Mouse (Mus musculus): ENCODE data around the gene Ddah1. TPM values are rescaled to one million over a fixed set of nuclear protein-coding genes. Genes with fewer than 3 reads are reported as not detected.
"Not testable (repeated sequence)": the region's sequence is repeated elsewhere in the genome, so short reads cannot be mapped to it uniquely, and the experiment has no call there.

Gene Ddah1
- total RNA-seq, 2 experiments from 2014 or later, result 2.4 TPM

DNA sequence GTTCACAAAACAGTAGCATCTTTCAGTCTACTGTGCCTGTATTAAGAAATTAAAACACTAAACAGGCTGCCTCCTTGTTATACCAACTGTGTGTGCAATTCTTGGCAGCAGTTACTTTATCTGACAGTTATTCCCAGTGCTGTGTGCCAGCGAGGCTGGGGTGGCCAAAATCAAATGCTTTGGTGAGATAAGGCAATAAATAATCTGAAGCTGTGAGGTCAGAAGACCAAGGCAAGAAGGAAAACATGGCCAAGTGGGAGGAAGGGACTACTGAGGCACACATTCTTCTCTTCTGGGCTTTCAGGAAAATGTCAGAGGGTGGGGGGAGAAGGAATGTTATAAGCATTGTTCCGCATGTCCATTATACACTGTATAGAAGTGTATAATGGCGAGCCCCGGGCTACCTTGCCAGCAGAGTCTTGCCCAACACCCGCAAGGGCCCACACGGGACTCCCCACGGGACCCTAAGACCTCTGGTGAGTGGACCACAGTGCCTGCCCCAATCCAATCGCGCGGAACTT lies 106.3 kb downstream of the Ddah1 start:
- DNase-seq, result peak; percentile 22 to 29

DNA sequence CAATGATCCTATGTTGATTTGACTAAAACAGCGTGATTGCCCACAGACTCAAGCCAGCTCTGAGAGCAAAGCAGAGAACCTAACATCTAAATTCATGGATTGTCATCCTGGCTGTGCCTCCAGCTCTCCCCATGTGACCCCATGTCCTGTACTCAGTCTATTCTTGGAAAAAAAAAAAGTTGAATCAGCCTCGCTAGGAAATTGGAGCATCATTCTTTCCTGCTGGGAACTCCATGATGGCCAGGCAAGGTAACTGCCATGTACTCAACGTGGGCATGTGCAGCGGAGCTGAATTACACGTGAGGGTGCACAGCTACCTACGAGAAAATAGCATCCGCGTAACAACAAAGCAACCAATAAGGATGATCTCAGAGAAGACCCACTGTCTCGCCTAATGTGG lies 114.2 kb downstream of the Ddah1 start:
- DNase-seq, result no peak

DNA sequence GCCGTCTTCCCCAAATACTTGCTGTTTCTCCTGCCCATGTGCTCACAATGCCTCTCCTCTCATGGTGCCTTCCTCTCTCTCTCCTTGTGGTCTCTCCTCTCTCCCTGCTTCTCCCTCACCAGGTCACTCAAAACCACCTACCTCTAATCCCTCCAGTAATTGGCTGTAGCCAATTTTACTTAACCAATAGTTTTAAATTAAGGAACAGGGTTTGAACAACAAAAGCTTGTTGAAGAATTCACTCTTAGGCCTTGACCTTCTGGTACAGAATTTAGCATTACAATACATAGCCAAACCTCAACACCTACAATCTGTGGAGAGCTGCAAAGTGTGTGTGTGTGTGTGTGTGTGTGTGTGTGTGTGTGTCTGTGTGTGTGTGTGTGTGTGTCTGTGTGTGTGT lies 114.8 kb downstream of the Ddah1 start:
- no peak for DNase-seq

DNA sequence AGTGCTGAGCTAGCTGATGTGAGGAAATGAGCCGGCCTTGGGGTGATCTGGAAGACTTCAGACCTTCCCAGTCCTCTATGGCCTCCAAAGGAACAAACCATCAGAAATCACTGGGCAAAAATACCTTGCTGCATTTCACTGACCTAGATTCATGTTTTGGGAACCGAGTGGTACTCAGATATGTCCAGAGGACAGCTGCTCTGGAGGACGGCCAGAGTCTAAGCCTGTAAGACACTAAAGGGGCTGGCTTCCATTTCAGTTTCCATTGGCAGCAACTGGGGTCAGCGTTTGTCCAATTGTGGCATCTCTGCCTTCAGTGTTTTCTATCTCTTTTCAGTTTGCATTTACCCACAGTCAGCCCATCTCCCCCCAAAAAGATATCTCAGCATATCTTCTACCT lies 115.7 kb downstream of the Ddah1 start:
- no peak for DNase-seq

DNA sequence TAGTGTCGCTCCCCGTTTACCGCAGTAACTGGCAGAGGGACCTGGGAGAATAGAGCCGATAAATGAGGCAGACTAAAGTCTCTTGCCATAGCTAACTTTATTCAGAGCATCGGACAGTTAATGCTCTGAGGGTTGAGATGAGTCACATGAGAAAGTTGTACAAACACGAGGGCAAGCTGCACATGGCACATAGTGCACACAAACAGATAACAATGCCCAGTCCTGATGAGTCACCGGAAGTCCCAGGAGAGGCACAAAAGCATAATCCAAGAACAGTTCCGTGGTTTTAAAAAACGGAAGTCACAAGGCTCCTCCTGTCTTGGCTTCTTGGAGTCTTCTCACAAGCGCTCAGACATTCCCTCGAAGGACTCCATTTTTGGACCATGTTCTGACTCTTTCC lies 117.6 kb downstream of the Ddah1 start:
- no peak for DNase-seq

DNA sequence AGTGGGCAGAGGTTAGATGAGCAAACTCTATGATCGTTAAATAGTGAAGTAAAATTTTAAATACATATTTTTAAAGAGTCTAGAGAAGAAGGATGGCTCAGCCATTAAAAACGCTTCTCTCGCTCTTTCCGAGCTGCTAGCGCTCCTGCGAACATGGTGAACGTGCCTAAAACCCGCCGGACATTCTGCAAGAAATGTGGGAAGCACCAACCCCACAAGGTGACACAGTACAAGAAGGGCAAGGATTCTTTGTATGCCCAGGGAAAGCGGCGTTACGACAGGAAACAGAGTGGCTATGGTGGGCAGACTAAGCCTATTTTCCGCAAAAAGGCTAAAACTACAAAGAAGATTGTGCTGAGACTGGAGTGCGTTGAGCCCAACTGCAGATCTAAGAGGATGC lies 120.4 kb downstream of the Ddah1 start:
- DNase-seq, result not testable (repeated sequence)

DNA sequence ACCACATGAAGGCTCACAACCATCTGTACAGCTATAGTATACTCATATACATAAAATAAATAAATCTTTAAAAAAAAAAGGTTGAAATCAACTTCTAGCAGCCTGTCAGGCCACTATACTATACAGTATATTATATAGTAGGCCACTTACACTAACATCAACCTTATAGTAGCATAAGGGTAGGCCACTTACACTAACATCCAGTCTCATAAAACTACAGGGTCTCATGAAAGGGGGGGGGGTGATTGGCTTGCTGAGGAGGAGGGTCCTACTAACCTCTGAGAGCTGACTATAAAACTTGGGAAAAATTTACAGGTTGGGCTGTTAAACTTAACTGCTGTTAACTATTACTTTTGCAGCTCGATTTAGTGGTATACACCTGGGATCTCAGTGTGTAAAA lies 121.9 kb downstream of the Ddah1 start:
- no peak for DNase-seq

DNA sequence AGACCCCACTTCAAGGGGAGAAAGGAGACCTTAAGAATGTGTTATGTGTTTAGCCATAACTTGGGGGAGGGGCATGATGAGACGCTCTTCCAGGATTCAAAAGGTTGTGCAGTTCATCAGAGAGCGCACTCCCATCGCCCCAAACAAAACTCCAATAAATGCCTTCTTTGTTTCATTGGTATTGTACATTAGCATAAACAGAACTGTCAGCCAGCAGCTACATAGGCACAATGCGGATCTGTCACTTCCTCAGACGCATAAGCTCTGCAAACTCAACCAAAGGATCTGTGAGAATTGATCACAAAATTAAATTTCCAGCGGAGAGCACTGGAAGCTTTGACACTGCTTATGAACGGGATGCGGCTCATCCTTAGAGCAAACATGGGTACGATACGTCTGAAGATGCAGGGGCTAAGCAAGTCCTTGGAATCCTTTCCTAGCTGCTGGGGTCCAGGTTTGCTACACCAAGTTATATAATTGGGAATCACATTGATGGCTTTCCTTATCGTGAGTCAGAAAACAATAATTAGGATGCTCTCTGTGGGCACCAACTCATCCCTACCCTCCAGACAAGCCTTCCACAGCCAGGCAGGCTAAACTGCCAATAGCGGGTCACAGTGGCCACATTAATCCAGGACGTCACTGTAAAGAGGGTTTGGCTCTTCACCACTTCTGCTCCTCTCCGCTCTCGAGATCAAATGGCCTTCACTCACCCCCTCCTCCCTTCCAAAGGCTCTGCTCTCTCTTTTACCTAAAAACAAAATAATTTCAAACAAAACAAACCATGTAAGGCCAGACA lies 123.8 kb downstream of the Ddah1 start:
- no peak for DNase-seq

DNA sequence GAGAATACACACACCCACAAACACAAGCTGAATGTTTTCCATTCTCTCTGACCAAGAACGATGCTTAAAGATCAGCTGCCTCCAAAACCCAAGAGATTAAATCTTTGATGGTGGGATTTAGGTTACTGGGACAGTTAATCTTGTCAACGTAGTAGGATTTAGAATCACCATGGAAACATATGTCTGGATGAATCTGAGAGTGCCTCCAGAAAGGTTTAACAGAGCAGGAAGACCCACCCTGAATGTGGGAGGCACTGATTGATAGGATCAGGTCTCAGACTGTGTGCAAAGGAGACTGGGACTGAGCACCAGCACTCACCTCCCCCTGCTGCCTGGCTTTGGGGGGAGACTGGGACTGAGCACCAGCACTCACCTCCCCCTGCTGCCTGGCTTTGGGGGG lies 124.8 kb downstream of the Ddah1 start:
- no peak for DNase-seq

DNA sequence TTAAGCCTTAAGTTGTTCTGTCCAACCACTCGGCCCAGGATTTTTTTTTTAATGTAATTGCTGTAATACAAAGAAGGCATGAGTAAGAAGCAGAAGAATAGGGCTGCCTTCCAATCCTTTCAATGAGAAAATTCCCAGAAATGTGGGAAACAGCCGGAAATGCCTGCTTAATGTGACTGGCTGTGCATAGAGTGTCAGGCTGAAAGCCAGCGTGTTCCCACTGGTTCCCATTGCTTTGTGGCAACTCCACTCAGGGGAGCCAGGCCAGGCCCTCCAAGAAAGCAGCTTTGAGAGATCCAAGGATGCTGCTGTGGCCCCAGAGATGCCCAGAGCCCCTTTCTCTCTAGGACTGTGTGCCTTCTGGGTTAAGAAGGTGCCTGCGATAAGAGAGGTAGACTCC lies 126.9 kb downstream of the Ddah1 start:
- DNase-seq, result no peak

DNA sequence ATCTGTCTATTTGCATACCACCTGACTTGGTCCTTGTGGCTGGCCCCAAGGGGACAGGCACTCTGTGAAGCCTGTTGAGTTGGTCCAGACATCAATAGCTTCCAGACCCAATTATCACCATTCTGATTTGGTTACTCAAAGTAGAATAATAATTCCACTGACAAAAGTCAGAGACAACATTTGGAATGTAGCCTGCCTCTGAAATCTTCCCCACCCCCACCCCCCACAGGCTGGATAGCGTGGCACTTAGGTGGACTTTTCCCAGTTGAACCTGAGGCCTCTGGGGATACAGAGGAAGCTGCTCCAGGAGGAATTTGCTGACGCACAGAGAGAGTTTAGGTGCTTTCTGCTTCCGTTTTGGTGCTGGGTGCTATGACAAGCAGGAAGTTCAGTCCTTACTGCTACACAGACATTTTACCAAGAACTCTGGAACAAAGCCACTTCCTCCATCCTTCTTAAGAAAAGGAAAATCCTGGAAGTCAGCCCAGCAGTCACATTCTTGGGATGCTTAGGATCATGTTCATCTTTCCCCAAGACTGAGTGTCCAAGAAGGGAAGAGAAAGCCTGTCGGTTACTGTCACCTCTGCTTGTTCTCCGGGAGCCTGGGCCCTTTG lies 127.5 kb downstream of the Ddah1 start:
- peak; percentile 5 to 20 for DNase-seq

DNA sequence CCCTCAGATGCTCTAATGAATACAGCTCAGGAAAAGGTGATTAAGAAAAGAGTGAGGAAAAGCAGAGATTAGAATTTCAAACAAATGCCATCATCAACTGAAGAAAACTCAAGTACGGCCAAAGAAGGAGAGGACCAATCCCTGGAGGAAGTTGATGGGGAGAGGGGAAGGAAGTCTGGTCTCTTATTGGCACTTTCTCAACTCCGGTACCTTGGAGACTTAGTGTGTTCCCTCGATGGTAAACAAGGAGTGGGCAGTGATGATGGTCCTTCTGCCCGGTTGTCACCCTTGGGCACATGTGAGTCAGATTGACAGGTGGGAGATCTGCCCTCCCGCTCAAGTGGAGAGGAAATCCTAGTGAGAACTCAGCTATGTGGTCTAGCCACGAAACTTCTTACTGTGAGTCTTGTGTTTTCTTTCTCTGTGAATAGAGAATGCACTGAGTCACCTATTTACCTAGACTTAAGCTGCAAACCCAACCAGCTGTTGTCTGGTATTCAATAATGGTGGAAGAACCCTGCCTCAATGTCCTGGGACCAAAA lies 129.0 kb downstream of the Ddah1 start:
- no peak for DNase-seq

DNA sequence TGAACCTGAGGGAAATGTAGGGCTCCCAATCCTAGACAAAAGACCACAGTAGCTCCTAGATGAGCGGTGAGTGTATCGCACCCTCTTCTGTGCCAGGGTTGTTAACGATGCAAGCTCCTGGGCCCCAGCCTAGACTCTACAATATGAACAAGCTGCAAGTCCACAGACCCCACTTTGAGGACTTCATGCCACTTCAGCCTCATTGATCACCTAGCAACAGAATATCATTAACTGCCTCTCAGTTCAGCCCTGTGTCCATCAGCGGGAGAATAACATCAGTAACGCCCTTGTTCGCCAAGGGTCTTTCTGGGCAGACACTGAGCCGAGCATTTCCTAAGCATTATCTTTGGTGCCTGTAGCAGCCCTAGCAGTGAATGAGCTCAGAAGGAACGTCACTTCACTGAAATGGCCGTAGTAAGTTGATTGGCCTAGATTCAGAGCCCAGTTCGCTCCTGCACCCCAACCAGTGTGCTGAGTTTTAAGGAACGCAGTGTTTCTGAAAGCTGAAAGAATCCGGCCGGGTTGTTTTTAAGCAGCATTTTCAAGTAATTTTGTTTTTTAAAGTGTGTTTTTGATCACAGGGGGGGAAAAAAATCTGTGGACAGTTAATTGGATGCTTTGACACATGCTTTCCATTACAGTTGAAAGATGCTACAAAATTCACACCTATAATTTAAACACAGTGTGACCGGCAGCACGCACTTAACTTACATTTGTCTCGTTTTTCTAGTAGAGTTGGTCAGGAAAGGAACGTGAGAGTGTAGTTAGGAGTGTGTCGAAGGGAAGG lies 132.1 kb downstream of the Ddah1 start:
- DNase-seq, result no peak

DNA sequence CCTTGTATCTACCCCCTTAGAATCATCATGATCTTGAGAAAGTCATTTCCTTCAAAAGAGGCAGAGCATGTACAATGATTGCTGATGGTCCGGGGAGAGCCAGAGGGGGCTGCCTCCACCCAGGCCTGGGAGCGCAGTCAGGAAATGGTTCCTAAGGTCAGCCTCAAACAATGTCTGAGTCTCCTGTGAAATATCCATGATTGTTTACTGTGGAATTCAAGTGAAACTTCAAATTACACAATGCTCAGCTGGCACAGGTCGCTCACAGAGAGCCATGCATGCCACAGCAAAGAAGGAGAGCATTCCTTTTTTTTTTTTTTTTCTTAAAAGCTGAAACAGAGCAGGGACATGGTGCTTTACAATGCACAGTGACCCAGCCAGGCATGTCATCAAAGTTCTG lies 134.0 kb downstream of the Ddah1 start:
- DNase-seq, result no peak

DNA sequence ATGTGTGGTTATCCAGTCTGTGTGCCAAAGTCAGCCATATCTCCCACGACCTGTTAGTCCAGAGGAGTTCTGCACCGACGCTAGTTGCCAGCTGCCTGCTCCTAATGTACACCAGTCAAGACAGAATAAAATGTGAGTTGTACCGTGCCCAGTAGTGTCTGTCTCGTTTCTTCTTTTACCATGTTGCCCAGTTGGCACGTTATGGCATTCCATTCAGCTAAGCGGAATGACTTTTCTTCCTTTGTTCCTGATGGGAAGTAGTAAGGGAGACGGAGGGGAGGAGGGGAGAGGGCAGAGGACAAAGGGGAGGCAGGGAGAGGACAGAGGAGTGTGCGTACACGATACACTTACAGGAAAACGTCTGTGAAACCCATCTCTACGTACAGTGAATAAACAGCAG lies 135.7 kb downstream of the Ddah1 start:
- DNase-seq, result no peak

DNA sequence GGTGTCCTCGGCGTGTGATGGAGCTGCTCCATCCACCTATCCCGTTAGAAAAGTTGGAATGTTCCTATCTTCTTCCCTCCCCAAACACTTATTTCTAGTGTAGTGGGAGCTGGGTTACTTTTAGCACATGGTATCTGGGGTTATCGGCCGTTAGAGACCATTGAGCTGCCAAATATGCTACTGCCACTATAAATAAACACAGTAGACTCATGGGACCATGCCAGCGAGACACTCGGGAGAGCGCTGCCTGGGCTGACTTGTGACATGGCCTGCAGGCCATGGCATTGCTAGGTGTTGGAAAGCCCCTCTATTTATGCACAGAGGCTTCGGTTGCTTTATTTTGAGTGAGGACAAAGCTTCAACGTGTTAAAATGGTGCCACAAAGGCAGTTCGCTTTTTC lies 139.3 kb downstream of the Ddah1 start:
- peak in 1 of 2 experiments; percentile 16 for DNase-seq

DNA sequence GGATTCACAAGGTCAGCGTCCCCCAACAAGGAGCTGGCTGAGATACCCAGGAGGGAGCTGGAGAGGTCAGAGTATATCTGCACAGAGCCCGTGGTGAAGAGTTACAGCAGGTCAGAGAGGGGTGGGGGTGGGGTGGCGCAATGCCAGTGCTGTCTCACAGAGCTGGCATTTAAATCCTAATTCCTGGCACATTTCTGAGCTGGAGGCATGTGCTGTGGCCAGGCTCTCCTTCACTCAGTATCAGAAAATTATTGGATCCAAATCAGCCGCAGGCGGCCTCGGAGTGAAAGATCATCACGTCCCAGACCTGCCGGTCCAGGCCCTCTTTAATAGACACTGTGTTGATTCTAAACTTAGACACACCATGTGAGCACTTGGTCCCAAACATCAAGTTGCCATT lies 141.4 kb downstream of the Ddah1 start:
- no peak for DNase-seq

DNA sequence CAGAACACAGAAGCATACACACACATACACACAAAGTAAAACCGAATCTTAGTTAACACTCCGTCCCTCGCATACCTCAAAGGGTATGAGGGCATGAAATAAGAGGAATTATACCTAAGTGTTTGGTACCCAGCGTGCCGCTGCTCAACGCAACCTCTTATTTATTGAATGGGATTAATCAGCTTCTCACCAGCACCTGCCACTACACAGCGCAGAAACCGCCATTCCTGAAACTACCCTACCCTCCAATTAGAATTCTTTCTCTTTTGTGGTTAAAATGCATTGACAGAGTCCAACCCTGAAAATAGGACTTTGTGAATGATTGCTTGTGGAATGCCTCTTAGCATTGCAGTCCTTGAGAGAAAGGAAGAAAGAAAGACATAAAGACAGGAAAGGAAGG lies 145.1 kb downstream of the Ddah1 start:
- DNase-seq, result no peak

DNA sequence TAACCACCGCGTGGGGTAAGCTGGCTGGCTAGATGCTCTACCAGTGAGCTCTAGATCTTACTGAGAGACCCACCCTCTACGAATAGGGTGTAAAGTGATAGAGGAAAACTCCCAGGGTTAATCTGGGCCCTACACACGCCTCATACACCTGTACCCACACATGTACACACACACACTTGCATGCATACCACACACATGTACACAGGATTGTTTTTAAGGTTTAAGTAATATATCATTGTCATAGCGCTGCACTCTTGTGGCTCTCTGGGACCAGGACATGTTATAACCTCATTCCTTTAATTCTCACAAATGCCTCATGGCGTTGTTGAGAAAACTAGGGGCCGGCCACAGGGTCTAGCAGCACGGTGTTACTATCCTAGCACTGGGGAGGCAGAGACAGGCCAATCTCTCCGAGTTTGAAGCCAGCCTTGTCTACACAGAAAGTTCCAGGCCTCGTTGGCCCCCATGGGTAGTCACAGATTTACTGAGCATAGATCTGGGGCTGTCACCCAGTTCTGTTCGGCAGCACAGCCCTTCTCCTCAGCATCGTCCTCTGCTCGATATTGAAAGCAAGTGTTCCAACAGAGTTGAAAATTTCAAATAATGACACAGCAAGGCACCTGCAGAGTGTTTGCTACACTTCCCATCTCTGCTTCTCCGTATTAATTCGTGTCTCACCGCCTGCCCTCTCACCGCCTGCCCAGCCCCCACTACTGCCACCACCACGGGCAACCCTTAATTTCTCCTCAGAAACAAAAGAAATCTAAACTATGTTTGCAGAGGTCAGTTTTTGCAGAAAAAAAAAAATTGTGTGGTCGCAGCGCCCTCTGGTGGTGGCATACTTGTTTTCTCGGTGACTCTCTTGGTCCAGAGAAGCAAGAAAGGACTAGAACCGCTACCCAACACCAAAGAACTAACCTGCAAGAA lies 146.6 kb downstream of the Ddah1 start:
- peak; percentile 66 to 73 for DNase-seq

DNA sequence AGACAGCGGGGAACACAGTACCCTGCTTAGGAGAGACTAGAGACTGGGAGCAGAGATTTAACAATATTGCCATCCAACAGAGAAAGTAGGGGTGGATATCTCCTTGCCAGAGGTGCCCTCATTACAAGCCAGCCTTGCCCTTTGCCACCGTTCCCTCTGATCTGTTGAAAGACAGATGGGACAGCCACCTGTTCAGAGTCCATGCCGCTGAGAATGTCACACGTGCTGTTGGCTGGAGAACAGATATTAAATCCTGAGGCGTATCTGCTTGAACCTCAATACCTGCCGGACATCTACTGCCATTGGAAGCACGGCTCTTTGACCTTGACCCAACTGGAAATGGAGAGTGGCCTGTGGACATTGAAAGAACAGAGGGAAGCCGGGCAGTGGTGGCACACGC lies 148.1 kb downstream of the Ddah1 start:
- DNase-seq, result no peak

DNA sequence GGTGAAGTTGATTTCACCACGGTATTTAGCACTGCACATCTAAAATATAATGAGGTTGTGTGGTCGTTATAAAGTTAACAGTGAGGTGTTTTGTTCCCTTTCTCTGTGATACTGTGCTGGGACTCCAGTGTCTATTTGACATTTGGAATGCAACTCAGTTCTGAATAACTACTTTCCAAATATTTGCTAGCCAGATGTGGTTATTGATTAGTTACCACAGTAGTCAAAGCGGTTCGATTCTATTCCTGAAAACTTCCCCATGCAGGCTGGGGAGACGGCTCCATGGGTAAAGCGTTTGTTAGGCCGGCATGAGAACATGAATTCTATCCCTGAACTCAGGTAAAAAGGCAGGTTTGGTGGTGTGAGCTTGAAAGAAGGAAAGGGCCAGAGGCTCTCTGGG lies 154.0 kb downstream of the Ddah1 start:
- DNase-seq, result no peak

DNA sequence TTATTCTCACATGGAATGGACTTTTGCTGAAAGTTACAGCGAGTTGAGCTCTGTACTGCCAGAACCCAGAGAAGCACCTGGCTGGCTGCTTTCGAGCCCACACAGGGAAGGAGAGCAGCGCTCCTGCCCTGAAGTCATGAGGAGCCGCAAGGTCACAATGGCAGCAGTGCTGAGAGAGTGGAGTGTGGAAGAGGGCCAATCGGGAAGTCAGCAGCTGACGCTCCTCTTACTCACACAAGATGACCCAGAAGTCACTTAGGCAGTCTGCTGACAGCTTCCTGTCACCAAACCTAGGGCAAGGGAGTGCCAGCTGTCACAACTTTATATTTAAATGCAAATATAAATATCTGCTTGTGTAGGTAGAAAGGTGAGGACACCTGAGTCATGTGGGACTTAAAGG lies 154.8 kb downstream of the Ddah1 start:
- peak; percentile 34 to 54 for DNase-seq
